Mouse (Mus musculus): Measurements from ENCODE around the gene Kctd7.

GRCm38 (mm10) chr5:130204560-130204959 is 59.9 kb downstream of the Kctd7 start:
- TF ChIP-seq POLR2A (IDR thresholded peaks at IDR 0.05; ENCODE audit: low read depth, low read length) (no peak), CTCF (IDR thresholded peaks at IDR 0.05; ENCODE audit: extremely low read depth, insufficient read depth, insufficient read length, insufficient replicate concordance) (no peak)
